Mouse (Mus musculus) thymus, adult 2 months (tissue): ENCODE data around the gene Gm12216.

Source experiments
- CTCF ChIP-seq: fragments of 200-500 bp; IDR thresholded peaks from 2 replicates; pipeline ENCODE4 v1.5.1; 2012; ENCODE audit warnings: mild to moderate bottlenecking, control low read depth, low read length, moderate library complexity, borderline replicate concordance; ENCODE audit not compliant: control insufficient read depth, poor library complexity, insufficient read depth; ENCODE audit errors: extremely low read depth
- POLR2A ChIP-seq: fragments of 200-500 bp; IDR thresholded peaks from 2 replicates; pipeline ENCODE4 v1.6.1; 2012; ENCODE audit warnings: mild to moderate bottlenecking, low read length, control low read depth, moderate library complexity; ENCODE audit not compliant: control insufficient read depth, poor library complexity, insufficient read depth; ENCODE audit errors: extremely low read depth

- no peak for TF ChIP-seq CTCF
- no peak for TF ChIP-seq POLR2A
Observed at GRCm38 (mm10) chr11:53841514-53841913, 17.5 kb downstream of the Gm12216 start.
